Mouse (Mus musculus) stomach, embryonic 16.5 days (tissue): ENCODE measurements around the gene Olfr707. TPM values are rescaled to one million over a fixed set of nuclear protein-coding genes. Genes with fewer than 3 reads are reported as not detected.

Source experiments
- polyA plus RNA-seq: library from polyadenylated mRNA; unstranded; fragments of >200 nt; fragmentation: Nextera tagmentation; extraction: Ambion mirVana; gene quantifications from 2 replicates; pipeline ENCODE4 v1.2.1, GENCODE M21; 2015

Olfr707 gene
- polyA plus RNA-seq, 1 experiment from 2014 or later: not detected

Other genes starting within 250 kb of the Olfr707 start
- not detected in 2 replicates for gene Olfr693, start 220.7 kb downstream of the Olfr707 start, polyA plus RNA-seq
- gene Olfr694, start 209.4 kb downstream of the Olfr707 start, polyA plus RNA-seq: not detected in 2 replicates
- gene Olfr695, start 184.8 kb downstream of the Olfr707 start, polyA plus RNA-seq: not detected in 2 replicates
- not detected in 2 replicates for gene Olfr697, start 158.8 kb downstream of the Olfr707 start, polyA plus RNA-seq
- gene Olfr698, start 145.8 kb downstream of the Olfr707 start, polyA plus RNA-seq: not detected in 2 replicates
- not detected in 2 replicates for gene Olfr699, start 108.0 kb downstream of the Olfr707 start, polyA plus RNA-seq
- gene Olfr700, start 92.4 kb downstream of the Olfr707 start, polyA plus RNA-seq: not detected in 2 replicates
- gene Olfr701, start 87.1 kb downstream of the Olfr707 start, polyA plus RNA-seq: not detected in 2 replicates
- not detected in 2 replicates for gene Olfr702, start 67.3 kb downstream of the Olfr707 start, polyA plus RNA-seq
- gene Olfr703, start 57.9 kb downstream of the Olfr707 start, polyA plus RNA-seq: not detected in 2 replicates
- not detected in 2 replicates for gene Olfr704, start 38.1 kb downstream of the Olfr707 start, polyA plus RNA-seq
- gene Olfr705, start 24.4 kb downstream of the Olfr707 start, polyA plus RNA-seq: not detected in 2 replicates
- not detected in 2 replicates for gene Olfr706, start 13.1 kb downstream of the Olfr707 start, polyA plus RNA-seq
- not detected in 2 replicates for gene Olfr1532-ps1, start 6.8 kb upstream of the Olfr707 start, polyA plus RNA-seq
- gene Olfr709-ps1, start 31.0 kb upstream of the Olfr707 start, polyA plus RNA-seq: not detected in 2 replicates
- gene Olfr710, start 47.1 kb upstream of the Olfr707 start, polyA plus RNA-seq: not detected in 2 replicates
- gene Olfr6, start 62.7 kb upstream of the Olfr707 start, polyA plus RNA-seq: not detected in 2 replicates
- not detected in 2 replicates for gene Olfr711, start 74.2 kb upstream of the Olfr707 start, polyA plus RNA-seq
- not detected in 2 replicates for gene Olfr2, start 104.8 kb upstream of the Olfr707 start, polyA plus RNA-seq
- not detected in 2 replicates for gene Olfr713, start 129.9 kb upstream of the Olfr707 start, polyA plus RNA-seq
- gene Olfr714, start 169.7 kb upstream of the Olfr707 start, polyA plus RNA-seq: not detected in 2 replicates
- not detected in 2 replicates for gene Olfr17, start 192.0 kb upstream of the Olfr707 start, polyA plus RNA-seq
- gene Olfr715b, start 209.1 kb upstream of the Olfr707 start, polyA plus RNA-seq: not detected in 2 replicates
- not detected in 2 replicates for gene Olfr715, start 229.8 kb upstream of the Olfr707 start, polyA plus RNA-seq
- not detected in 2 replicates for gene Olfr716, start 237.1 kb upstream of the Olfr707 start, polyA plus RNA-seq